Mouse (Mus musculus) adrenal gland, postnatal 25 days (tissue): Measurements from ENCODE around the gene Nfib. TPM values are rescaled to one million over a fixed set of nuclear protein-coding genes. Genes with fewer than 3 reads are reported as not detected.
A peak's percentile ranks its signal among the peaks of the same experiment; 100 is the strongest.

Experiments used
- DNase-seq: peaks from one replicate; pipeline ENCODE4 v3.0.0; 2021; ENCODE audit warnings: mixed read lengths
- total RNA-seq: library from RNA; stranded (reverse); gene quantifications from 2 replicates; pipeline ENCODE4 v1.2.3, GENCODE M21; 2021

Nfib gene
- total RNA-seq, 1 experiment from 2014 or later, result 134 TPM

- DNase-seq, result no peak
These were observed 71.2 kb downstream of the Nfib start for GRCm38 (mm10) chr4:82634365-82634764.

DNA sequence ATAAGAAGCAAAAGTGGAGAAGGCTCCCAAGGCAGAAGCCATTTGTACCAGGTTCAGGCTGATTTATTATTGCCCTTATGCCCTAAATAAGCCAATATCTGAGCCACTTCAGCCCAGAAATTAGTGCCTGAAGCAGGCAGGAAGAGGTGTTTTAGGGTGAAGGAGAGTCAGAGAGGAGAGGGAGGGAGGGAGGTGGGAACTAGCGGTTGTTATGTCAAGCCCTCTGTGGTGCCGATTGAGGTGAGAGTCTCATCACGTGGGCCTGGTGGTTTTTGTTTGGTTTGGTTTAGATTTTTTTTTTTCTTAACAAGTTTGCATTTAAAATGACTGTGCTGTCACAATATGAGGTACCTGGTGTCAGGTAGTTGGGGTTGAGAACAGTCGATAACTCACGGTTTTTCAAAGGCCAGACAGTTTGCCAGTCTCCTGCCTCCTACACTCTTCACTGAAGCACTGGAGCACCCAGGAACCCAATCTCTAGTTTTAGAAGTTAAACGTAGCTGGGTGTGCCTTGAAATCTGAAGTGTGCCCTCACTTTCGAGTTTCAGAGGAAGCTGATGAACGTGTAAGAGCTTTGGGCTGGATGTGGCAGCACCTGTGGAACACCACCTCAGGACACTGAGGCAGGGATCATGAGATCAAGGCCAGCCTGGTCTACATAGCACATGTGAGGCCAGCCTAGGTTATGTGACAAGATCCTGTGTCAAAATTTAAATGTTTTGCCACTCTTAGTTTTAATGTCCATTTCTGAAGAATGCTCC lies 81.1 kb downstream of the Nfib start:
- no peak for DNase-seq

- DNase-seq, result no peak
These were observed 81.7 kb downstream of the Nfib start for GRCm38 (mm10) chr4:82623835-82624234.

GRCm38 (mm10) chr4:82623081-82623538 lies 82.4 kb downstream of the Nfib start:
- DNase-seq, result no peak

DNA sequence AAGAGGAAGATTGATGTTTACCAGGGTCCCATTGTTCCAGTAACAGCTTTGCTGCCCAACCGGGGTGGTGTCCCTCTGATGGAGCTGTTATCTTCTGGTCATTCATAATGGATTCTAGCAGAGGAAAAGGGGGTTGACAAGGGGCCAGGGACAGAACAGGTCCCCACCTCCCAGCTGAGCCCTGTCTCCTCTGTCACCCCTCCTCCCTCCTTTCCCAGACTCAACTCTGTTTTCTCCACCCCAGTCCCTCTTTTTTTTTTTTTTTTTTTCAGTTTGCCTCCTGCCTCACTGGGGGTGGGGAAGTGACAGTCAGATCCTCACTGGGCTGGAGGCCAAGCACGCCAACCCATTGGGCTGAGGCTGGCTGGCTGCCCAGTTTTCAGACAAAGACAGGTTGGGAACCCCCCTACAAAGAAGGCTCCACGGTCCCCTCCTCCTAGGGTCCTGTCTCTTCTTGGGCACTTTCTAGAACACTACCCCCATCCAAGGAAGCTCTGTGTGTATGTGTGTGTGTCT lies 83.2 kb downstream of the Nfib start:
- DNase-seq, result peak; percentile 80

- no peak for DNase-seq
These were observed 86.0 kb downstream of the Nfib start for GRCm38 (mm10) chr4:82619539-82619941.

- no peak for DNase-seq
These were observed 86.5 kb downstream of the Nfib start for GRCm38 (mm10) chr4:82619003-82619402.

DNA sequence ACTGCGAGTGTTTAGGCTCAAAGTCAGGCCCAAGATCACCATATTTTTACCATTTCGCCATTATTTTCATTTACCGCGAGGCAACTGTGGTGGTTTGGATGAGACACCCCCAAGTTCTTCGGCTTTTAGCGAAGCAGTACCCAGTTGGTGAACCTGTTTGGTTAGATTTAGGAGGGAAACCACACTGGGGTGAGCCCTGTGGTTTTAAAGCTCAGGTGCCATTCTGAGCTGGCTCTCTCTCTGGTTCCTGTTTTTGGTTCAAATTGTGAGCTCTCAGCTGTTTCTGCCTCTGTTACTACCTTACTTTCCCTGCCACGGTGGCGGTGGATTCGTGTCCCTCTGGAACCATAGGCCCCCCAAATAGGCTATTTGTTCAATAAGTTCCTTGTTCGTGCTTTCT lies 88.3 kb downstream of the Nfib start:
- no peak for DNase-seq

- no peak for DNase-seq
These were observed 89.8 kb downstream of the Nfib start for GRCm38 (mm10) chr4:82615712-82616111.

- no peak for DNase-seq
These were observed 91.1 kb downstream of the Nfib start for GRCm38 (mm10) chr4:82614466-82614805.

GRCm38 (mm10) chr4:82613606-82614465 lies 91.7 kb downstream of the Nfib start:
- DNase-seq, result no peak

DNA sequence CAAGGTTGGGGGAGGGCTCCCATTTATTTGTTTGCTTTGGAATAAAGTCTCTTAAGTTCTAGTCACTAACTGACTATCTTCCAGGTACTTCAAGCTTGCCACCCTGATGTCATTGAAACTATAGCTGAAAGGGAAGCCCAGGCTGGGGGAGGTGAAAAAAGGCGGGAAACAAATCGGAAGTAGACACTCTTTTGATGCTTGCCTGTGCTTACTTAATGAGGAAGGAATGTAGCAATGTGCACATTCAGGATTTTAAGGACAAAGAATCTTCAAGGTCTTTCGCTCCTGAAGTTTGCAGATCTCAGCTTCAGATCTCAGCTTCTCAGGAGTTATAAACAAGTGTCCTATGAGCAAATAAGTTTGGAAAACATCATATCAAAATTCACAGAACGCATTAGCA lies 95.9 kb downstream of the Nfib start:
- DNase-seq, result no peak

DNA sequence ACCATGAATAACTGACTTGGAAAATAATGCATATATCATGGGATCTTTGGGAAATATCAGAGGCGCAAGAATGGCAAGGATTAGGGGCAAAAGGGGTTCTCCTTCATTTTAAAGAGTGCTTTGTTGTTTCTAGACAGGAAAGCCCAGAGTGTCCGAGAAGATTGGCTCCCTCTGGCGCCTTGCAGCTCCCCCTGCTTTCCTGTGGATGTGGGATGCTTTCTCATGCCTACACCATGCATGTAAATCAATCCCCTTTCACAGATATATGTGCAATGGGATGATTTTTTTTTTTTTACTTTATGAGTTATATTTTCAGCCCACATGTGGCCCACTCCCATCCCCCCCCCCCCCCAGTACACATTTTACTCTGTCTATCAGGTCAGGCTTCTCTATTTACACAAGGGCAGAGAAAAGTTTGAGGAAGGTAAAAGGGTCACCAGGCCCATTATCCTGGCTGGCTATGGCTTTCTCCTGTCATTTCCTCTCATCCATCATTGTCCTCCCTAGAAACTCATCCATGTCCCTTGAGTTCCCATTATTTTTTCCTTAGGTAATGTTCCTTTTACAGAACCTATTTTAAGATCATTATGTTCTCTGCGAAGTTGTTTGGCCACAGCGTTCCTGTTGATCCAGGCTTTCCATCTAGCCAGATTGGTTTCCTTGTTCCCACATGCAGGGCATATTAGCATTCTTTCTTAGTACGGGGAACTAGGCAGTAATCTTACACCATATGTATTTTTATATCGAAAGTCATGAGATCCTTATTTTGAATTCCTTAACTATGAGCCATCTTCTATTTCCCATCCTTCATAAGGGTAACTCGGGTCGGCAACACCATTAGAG lies 96.6 kb downstream of the Nfib start:
- no peak for DNase-seq

DNA sequence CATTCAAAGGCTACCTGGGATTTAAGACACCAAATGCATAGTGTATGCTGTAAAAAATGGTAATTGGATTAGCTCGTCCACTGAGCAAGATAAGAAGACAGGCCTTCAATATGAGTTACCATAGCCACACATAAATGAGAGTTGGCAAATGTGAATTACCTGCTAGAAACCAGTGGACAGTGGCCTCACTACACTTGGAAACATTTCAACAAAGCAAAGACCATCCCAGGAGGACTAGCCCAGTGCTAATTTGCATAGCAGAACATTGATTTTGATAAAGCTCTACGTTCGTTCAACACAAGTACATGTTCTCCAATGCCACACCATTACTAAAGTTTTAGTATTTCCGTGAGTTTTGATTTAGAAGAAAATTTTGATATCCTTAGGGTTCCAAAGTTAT lies 98.3 kb downstream of the Nfib start:
- no peak for DNase-seq

GRCm38 (mm10) chr4:82606351-82606750 lies 99.2 kb downstream of the Nfib start:
- DNase-seq, result no peak

GRCm38 (mm10) chr4:82605034-82605784 lies 100.3 kb downstream of the Nfib start:
- DNase-seq, result no peak

GRCm38 (mm10) chr4:82604501-82604900 lies 101.0 kb downstream of the Nfib start:
- no peak for DNase-seq

DNA sequence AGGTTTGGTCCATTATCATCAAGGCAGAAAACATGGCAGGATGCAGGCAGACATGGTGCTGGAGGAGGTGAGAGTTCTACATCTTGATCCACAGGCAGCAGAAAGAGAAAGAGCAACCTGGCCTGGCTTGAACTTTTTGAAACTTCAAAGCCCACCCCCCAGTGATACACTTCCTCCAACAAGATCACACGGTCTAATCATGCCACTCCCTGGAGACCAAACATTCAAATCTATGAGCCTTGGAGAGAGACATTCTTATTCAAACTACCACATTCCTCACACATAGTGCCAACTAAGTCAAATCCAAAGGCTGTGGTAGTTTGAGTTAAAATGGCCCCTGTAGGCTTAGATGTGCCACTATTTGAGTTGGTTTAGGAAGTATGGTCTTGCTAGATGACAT lies 104.9 kb downstream of the Nfib start:
- DNase-seq, result no peak

DNA sequence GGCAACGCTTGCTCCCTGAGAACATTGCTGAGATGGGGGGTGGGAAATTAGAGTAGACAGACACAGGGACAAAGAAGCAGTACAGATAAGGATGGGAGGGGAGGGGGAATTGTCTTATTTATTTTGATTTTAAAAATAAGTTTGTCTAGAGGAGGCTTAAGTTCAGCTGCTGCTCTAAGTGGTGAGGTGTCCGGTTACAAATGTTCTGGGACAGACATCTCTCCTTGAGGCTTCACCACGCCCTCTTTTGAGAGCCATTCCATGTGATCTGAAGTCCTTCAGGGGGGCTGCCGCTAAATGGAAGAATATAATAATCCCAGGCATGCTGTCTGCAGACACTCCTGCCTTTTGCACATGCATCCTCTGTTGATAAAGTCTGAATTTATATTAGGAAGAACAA lies 107.1 kb downstream of the Nfib start:
- no peak for DNase-seq

GRCm38 (mm10) chr4:82593681-82594666 lies 111.6 kb downstream of the Nfib start:
- no peak for DNase-seq
